In the genomic region with DNA sequence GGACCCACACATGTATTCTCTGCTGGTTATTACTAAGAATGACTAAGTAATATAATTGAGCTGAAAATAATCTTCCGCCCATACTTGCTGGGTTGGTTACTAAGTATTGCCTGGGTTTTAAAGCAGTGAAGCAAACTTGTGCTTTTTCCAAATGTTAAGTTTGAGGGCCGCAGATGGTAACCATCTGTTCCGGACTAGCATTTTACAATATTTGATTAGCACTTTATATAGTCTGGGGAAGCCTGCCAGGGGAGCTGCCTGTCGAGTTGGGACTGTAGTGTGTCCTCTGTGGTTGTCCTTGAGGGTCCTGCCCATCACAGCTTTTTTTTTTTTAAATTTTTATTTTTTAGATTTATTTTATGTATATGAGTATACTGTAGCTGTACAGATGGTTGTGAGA, we compare ENCODE assay signal across 10 mouse cellular contexts. TPM values are rescaled to one million over a fixed set of nuclear protein-coding genes. Genes with fewer than 3 reads are reported as not detected.
DNase-seq lines count a peak whose midpoint lies in the region; ATAC-seq lines count a peak whose summit lies in the region.
"Had no signal": no experiment of that assay in that cellular context is flagged by ENCODE, and none has a peak within 500 bp of the region (broad histone marks: within the 10 kb centered on the region; RNA-seq: fewer than 3 reads in every experiment).

No protein-coding gene starts in this region.

- H3K4me2 ChIP-seq in heart, embryonic 15.5 days, result no peak overlapping the region
- no peak overlapping the region for H3K4me2 ChIP-seq in limb, embryonic 15.5 days
- no peak overlapping the region for H3K4me2 ChIP-seq in midbrain, embryonic 16.5 days (ENCODE audit: low read length)
- H3K4me2 ChIP-seq in neural tube, embryonic 15.5 days, result no peak overlapping the region
- H3K4me2 ChIP-seq: hindbrain, embryonic 15.5 days; midbrain, embryonic 15.5 days had no signal

- no peaks in the 10 kb centered on the region for H3K27me3 ChIP-seq in heart, embryonic 15.5 days
- peaks cover 6% of the 10 kb centered on the region; the same call in 1 of the 2 replicates for H3K27me3 ChIP-seq in limb, embryonic 15.5 days
- no peaks in the 10 kb centered on the region for H3K27me3 ChIP-seq in midbrain, embryonic 16.5 days (ENCODE audit: control insufficient read depth, insufficient read depth, low read depth, low read length)
- no peaks in the 10 kb centered on the region for H3K27me3 ChIP-seq in neural tube, embryonic 15.5 days (replicated peaks)
- H3K27me3 ChIP-seq: hindbrain, embryonic 15.5 days; midbrain, embryonic 15.5 days had no signal

- no peaks in the 10 kb centered on the region for H3K36me3 ChIP-seq in heart, embryonic 15.5 days
- no peaks in the 10 kb centered on the region for H3K36me3 ChIP-seq in limb, embryonic 15.5 days
- H3K36me3 ChIP-seq in midbrain, embryonic 16.5 days (ENCODE audit: control insufficient read depth, insufficient read depth, low read length), result no peaks in the 10 kb centered on the region
- no peaks in the 10 kb centered on the region for H3K36me3 ChIP-seq in neural tube, embryonic 15.5 days
- H3K36me3 ChIP-seq: hindbrain, embryonic 15.5 days; midbrain, embryonic 15.5 days had no signal

- H3K9me3 ChIP-seq in heart, embryonic 15.5 days (replicated peaks), result no peaks in the 10 kb centered on the region
- H3K9me3 ChIP-seq in limb, embryonic 15.5 days, result no peaks in the 10 kb centered on the region
- H3K9me3 ChIP-seq in midbrain, embryonic 16.5 days (replicated peaks; ENCODE audit: control insufficient read depth, low read length, poor library complexity, severe bottlenecking), result no peaks in the 10 kb centered on the region
- H3K9me3 ChIP-seq in neural tube, embryonic 15.5 days (replicated peaks), result no peaks in the 10 kb centered on the region
- H3K9me3 ChIP-seq: hindbrain, embryonic 15.5 days; midbrain, embryonic 15.5 days had no signal

- intact Hi-C loops in heart, postnatal 25 days (cut with DNase I), result no loop called here

- H3K4me1 ChIP-seq in heart, embryonic 15.5 days (replicated peaks), result peaks cover 70% of the 10 kb centered on the region
- H3K4me1 ChIP-seq in limb, embryonic 15.5 days, result peaks cover 33% of the 10 kb centered on the region
- peaks cover 10% of the 10 kb centered on the region for H3K4me1 ChIP-seq in midbrain, embryonic 16.5 days (ENCODE audit: control insufficient read depth, insufficient read depth, low read length)
- H3K4me1 ChIP-seq in neural tube, embryonic 15.5 days, result peaks cover 21% of the 10 kb centered on the region

- peak overlapping the region; percentile 69; the same call in 1 of the 2 replicates for H3K27ac ChIP-seq in heart, embryonic 15.5 days
- 0 out of 2 replicates have a peak overlapping the region, but pooled peaks have one; percentile 44 for H3K27ac ChIP-seq in limb, embryonic 15.5 days
- no peak overlapping the region for H3K27ac ChIP-seq in midbrain, embryonic 16.5 days (ENCODE audit: low read length)
- no peak overlapping the region for H3K27ac ChIP-seq in neural tube, embryonic 15.5 days (replicated peaks)
- H3K27ac ChIP-seq: hindbrain, embryonic 15.5 days; midbrain, embryonic 15.5 days had no signal

- no peak overlapping the region for H3K9ac ChIP-seq in heart, embryonic 15.5 days
- H3K9ac ChIP-seq in limb, embryonic 15.5 days, result no peak overlapping the region
- no peak overlapping the region for H3K9ac ChIP-seq in midbrain, embryonic 16.5 days (ENCODE audit: low read depth, low read length)
- H3K9ac ChIP-seq in neural tube, embryonic 15.5 days (replicated peaks), result no peak overlapping the region
- H3K9ac ChIP-seq: hindbrain, embryonic 15.5 days; midbrain, embryonic 15.5 days had no signal

- 68% methylated on average over 4 of the region's 4 CpGs for WGBS in heart, embryonic 15.5 days
- 31% methylated on average over 4 of the region's 4 CpGs for WGBS in limb, embryonic 15.5 days
- 68% methylated on average over 4 of the region's 4 CpGs for WGBS in midbrain, embryonic 16.5 days
- WGBS in neural tube, embryonic 15.5 days, result 56% methylated on average over 4 of the region's 4 CpGs

- no peak for ATAC-seq in heart, embryonic 15.5 days (replicated peaks; ENCODE audit: insufficient number of reproducible peaks, insufficient read depth, low FRiP score, low read depth)
- ATAC-seq in limb, embryonic 15.5 days (ENCODE audit: insufficient number of reproducible peaks, low FRiP score, low TSS enrichment, low read depth), result no peak
- no peak for ATAC-seq in midbrain, embryonic 16.5 days
- no peak for ATAC-seq in neural tube, embryonic 15.5 days (ENCODE audit: low FRiP score)
- ATAC-seq: midbrain, embryonic 15.5 days had no signal

- no peak overlapping the region for H3K4me3 ChIP-seq in heart, embryonic 15.5 days
- no peak overlapping the region for H3K4me3 ChIP-seq in limb, embryonic 15.5 days
- H3K4me3 ChIP-seq in midbrain, embryonic 16.5 days (ENCODE audit: low read depth, low read length), result no peak overlapping the region
- H3K4me3 ChIP-seq in neural tube, embryonic 15.5 days (replicated peaks), result no peak overlapping the region
- H3K4me3 ChIP-seq: hindbrain, embryonic 15.5 days; midbrain, embryonic 15.5 days had no signal

- DNase-seq in heart, postnatal 25 days (ENCODE audit: low spot score), result no peak
- DNase-seq in NIH3T3 (ENCODE audit: low read depth), result peak; percentile 69
- peak; percentile 89 for DNase-seq in layer of hippocampus, adult 11-12 months (ENCODE audit: low spot score)
- no peak for DNase-seq in gastrocnemius, postnatal 25 days

RNA-seq across cellular contexts. Expression of a gene that starts 5.3 kb away (rescaled TPM):
- 26.9 and 37.9 TPM in 2 replicates for polyA plus RNA-seq in heart, embryonic 15.5 days (2015; fragmentation: Nextera tagmentation; extraction: Ambion mirVana)
- total RNA-seq in heart, postnatal 25 days (2021), result 10 to 100 TPM; 32.5 to 39.6 TPM
- polyA plus RNA-seq in limb, embryonic 15.5 days (2015; fragmentation: Nextera tagmentation; extraction: Ambion mirVana), result 13.2 and 17.3 TPM in 2 replicates
- polyA plus RNA-seq in midbrain, embryonic 16.5 days (2015; fragmentation: Nextera tagmentation; extraction: Ambion mirVana), result 40.6 and 47.9 TPM in 2 replicates
- 34.0 and 42.0 TPM in 2 replicates for polyA plus RNA-seq in neural tube, embryonic 15.5 days (2015; fragmentation: Nextera tagmentation; extraction: Ambion mirVana)
- total RNA-seq in gastrocnemius, postnatal 25 days (2021), result 10 to 100 TPM; 10.8 to 14.5 TPM

Comparison
In these comparisons a context has a peak if more than half of its experiments do, and no peak if none do; other contexts are left out.
1. H3K27ac ChIP-seq: peak in heart, embryonic 15.5 days (single experiment) and limb, embryonic 15.5 days (single experiment); none in midbrain, embryonic 16.5 days (single experiment) and neural tube, embryonic 15.5 days (single experiment).
2. DNase-seq: peak in NIH3T3 (single experiment) and layer of hippocampus, adult 11-12 months (single experiment); none in heart, postnatal 25 days (single experiment) and gastrocnemius, postnatal 25 days (single experiment).